Mouse (Mus musculus): Measurements from ENCODE around the gene Pah.

DNA sequence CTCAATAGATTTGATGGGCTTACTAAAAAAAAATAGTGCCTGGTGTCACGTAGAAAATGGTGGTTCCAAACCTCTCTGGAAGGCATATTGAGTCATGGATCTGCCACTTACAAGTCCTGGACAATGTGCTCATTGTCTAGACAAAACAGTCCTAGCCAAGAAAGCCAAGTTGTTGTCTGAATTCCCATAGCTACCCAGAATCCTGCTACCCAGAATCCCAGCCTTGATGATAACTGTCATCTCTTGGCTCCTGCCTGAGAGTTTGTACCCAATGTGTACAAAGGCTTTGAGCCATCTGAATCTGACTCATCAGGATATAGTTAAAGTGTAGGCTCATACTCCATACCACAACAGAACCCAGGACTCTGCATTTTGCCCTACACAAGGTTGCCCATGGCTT is 80.6 kb downstream of the Pah start:
- TF ChIP-seq GATA1 (IDR thresholded peaks at IDR 0.05; ENCODE audit: borderline replicate concordance, low read length) (no peak), FLI1 (IDR thresholded peaks at IDR 0.05; ENCODE audit: low read length) (no peak)

All from megakaryocyte, embryonic 14.5 days (primary cell).